Mouse (Mus musculus) T-cell, adult 66 days (primary cell): ENCODE measurements around the gene As3mt. TPM values are rescaled to one million over a fixed set of nuclear protein-coding genes. Genes with fewer than 3 reads are reported as not detected.

Experiments used
- total RNA-seq, 2 experiments: library from RNA; stranded (reverse); gene quantifications; 3 replicates in 1 of 2; 4 replicates in 1 of 2; pipeline ENCODE4 v1.2.4; 2023

The As3mt gene
- total RNA-seq: 10 to 100 TPM; 25.3 to 27.8 TPM

GRCm38 (mm10) chr19:46707296-46708151 is at the start of gene As3mt:
As3mt (plus strand) TSS chr19:46707458.

GRCm38 (mm10) chr19:46672766-46673418 is 34.4 kb upstream of the As3mt start, which contains the start of gene Cyp17a1:
Cyp17a1 (minus strand) TSS chr19:46673172.

GRCm38 (mm10) chr19:46689460-46690372 is 17.5 kb upstream of the As3mt start, which contains the start of gene Borcs7:
Borcs7 (plus strand) TSS chr19:46689906.

GRCm38 (mm10) chr19:46761247-46761946 is 54.1 kb downstream of the As3mt start, which contains the start of gene Cnnm2:
Cnnm2 (plus strand) TSS chr19:46761596.

Other genes with a start within 250 kb of the As3mt start
- gene Trim8, start 205.8 kb upstream of the As3mt start, total RNA-seq: 10 to 100 TPM; 63.2 to 64.5 TPM
- gene Arl3, start 134.3 kb upstream of the As3mt start, total RNA-seq: 10 to 100 TPM; 12.5 to 13.7 TPM
- gene Sfxn2, start 134.1 kb upstream of the As3mt start, total RNA-seq: 10 to 100 TPM; 13.4 to 15.7 TPM
- gene Wbp1l, start 108.4 kb upstream of the As3mt start, total RNA-seq: 10 to 100 TPM; 65.0 to 73.3 TPM
- gene Cyp17a1, start 34.3 kb upstream of the As3mt start, total RNA-seq: not detected
- gene Borcs7, start 17.6 kb upstream of the As3mt start, total RNA-seq: 1 to 10 TPM; 4.0 to 5.3 TPM
- gene Cnnm2, start 54.1 kb downstream of the As3mt start, total RNA-seq: 1 to 10 TPM; 7.4 to 8.8 TPM